Mouse (Mus musculus): ENCODE results near the gene Serpinb9b.
A peak's percentile ranks its signal among the peaks of the same experiment; 100 is the strongest.
"Not testable (repeated sequence)": the region's sequence is repeated elsewhere in the genome, so short reads cannot be mapped to it uniquely, and the experiment has no call there.

Serpinb9b gene

DNA sequence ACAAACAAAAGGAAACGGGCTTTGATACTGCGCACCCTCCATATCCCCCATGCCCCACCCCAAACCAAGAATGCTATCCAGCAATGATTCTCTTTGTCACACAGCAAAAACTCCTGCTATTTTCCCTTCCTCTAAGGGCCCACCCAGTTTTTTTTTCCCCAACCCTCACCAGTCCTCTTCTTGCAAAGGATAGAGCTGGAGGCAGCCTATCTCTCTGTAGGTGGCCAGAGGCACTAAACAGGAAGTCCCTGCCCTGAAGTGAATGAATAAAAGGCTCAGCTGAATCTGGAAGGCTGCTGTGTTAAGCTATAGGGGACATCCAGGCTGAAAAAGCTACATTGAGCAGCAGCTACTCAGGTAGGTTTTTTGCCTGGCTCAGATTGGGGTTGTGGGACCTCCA is at the start of gene Serpinb9b:
Serpinb9b (plus strand) TSS at position 173 of the 400 bp plus-strand sequence.
- peak; percentile 44 for DNase-seq (ENCODE audit: low read depth, low spot score)

DNA sequence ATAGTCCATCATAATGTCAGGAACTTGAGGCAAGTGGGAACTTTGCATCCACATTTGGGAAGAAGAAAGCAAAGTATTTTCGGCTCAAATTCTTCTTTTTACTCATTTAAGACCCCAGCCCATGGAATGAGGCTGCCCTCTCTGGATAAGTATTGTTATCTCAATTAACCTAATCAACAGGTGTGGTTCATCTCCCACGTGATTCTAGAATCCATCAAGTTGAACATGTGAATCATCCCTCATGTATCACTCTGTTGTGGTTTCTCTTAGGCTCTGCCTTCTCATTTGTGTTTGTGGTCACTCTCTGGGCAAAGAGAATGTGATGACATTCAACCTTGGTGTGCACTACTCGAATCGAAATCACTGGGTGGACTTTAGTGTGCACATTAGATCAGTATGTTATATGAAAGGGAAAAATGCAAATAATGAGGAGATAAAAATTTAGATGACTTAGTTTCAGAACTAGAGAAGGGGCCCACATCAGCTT is 44.6 kb upstream of the Serpinb9b start:
- no peak for DNase-seq (ENCODE audit: low read depth, low spot score)

DNA sequence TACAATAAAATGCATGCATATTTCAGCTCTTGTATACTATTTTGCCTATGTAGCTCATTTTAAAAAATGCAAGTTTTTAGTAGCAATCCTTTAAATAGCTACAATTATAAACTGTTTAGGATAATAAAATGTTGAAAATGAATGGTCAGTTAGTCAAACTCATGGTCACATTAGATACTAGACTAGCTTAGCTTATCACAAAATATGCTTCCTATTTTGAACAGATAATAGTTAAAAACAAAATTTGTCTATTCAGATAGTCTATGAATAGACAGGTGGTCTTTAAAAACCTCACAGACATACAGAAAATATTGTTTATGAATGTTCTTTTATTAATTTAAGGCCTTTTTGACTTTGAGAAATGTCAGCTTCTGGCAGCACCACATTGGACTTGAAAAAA is 41.0 kb upstream of the Serpinb9b start:
- no peak for DNase-seq (ENCODE audit: low read depth, low spot score)

DNA sequence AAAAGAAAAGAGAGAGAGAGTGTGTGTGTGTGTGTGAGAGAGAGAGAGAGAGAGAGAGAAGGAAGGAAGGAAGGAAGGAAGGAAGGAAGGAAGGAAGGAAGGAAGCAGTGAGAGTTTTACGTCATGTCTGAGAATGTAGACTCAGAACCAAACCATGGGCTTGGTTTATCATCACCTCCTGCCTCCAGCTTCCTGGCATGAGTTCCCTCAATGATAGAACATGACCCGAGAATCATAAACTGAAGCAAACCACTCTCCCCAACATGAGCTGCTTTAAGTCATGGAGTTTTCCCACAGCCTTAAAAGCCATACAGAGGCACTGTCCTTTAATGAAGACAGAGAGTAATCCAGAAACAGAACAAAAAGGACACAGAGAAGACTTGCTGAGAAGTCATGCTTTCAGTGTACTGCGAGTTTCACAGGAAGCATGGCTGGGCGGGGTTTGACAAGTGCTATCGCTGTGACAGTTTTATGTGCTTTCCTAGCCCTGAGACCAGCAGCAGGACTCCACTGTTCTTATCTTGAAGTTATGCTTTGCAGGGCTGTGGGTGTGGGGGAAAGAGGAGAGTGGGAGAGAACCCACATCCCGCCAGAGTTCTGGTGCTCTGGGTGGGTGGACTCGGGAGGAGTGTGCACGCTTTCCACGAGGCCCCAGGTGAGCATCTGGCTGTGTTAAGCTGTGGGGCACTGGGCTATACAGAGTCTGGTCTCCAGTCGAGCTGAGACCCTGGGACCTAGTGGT is 33.9 kb upstream of the Serpinb9b start:
- no peak for DNase-seq (ENCODE audit: low read depth, low spot score)

DNA sequence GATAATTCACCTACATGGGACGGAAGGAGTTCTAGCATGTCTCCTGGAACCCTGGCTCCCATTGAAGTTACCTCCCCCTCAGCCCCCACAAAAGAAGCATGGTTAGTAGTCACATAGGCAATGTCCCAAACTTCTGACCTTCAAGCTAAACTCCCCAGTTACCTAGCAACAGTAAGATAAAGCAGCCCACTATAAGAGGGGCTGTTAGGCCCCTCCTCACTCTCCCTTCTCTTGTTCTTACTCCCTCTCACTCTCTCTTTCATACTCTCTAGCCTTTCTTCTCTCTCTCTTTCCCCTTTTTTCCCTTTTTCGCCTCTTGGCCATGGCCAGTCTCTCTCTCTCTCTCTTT is 33.3 kb upstream of the Serpinb9b start:
- no peak for DNase-seq (ENCODE audit: low read depth, low spot score)

DNA sequence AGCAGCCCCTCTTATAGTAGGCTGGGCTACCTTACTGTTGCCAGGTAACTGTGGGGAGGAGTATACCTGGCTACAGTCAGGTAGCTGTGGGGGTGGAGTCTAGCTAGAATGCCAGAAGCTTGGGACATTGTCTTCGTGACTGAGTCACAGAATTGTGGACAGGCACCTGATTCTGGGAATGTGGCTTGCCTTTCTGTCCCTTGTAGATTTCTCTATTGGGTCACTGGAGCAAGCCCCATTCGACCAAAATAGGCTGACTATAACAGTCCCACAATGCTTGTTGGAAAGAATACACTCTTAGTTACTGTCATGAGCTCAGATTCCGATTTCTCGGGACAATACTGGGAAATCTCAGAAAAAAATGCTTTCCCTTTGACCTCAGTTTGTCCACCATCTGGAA is 32.2 kb upstream of the Serpinb9b start:
- DNase-seq (ENCODE audit: low read depth, low spot score): no peak

DNA sequence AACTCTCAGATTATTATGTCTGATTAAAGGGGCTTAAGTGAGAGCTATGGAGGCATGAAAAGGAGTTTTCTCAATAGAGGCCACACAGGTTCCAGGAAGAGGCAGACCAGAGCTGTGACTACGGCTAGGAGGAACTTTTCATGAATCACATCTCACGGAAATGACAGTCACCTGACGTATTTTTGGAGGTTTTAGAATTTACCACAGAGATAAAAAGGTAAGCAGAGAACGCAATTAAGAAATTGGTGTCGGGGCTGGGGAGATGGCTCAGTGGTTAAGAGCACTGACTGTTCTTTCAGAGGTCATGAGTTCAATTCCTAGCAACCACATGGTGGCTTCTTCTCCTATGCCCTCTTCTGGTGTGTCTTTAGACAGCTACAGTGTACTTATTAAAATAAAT is 25.9 kb upstream of the Serpinb9b start:
- DNase-seq (ENCODE audit: low read depth, low spot score): no peak

DNA sequence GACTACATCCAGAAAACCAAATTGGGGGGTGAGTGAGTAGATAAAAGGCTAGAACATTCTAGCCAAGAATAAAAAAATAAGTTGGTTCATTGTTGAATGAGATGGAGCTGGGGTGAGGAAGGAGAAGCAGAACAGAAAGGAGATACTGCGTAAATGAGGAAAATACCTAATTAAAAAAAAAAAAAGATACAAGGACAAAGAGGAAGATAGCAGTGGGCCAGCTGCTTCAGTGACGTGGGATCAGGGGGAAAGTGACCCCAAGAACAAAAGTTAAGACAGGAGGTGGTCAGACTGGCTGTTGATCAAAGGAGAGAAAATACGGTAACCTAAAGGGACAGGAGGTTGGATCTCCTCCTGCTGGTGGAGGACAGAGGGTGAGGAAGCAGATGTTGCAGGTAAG is 24.3 kb upstream of the Serpinb9b start, which contains the start of gene Serpinb9:
Serpinb9 (plus strand) TSS at position 301 of the 400 bp plus-strand sequence.
- DNase-seq (ENCODE audit: low read depth, low spot score): no peak

DNA sequence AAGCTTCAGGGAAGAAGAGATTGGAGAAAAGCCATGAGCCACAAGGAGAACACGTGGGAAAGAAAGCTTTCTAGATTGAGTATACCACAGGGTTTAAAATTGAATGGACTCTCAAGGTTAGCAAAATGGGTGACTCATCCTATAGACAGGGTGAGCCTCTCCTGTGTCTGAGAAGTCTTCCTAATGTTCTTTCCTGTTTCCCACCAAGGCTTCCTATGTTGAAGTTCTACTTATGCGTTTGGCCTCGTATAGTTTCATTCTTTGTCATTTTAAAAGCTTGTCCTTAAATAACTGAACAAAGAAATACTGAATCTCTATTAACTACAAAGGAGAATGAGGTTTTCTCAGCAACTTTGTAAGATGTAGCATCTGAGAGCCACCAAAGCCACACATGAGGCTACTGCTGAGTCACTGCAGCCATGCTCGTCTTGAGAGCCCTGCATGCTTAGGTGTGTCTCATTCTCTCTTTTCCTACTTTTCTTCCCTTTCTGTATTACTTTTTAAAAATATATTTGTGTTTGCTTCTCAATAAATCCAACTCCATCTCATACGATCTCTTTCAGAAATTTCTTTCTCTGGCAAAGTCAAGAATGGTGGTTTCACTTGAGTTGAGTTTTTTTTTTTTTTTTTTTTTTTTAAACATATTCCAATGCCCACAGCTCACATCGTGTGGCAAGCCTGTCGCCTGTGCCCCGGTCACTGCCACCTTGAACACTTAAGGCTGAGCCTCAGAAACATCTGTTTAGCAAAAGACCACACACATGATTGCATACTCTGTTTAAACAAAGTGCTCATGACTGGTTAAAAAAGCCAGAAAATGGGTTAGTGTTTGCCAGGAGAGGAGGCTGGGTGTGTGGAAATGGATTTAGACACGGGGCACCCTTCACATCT is 23.4 kb upstream of the Serpinb9b start:
- DNase-seq (ENCODE audit: low read depth, low spot score): peak; percentile 61

DNA sequence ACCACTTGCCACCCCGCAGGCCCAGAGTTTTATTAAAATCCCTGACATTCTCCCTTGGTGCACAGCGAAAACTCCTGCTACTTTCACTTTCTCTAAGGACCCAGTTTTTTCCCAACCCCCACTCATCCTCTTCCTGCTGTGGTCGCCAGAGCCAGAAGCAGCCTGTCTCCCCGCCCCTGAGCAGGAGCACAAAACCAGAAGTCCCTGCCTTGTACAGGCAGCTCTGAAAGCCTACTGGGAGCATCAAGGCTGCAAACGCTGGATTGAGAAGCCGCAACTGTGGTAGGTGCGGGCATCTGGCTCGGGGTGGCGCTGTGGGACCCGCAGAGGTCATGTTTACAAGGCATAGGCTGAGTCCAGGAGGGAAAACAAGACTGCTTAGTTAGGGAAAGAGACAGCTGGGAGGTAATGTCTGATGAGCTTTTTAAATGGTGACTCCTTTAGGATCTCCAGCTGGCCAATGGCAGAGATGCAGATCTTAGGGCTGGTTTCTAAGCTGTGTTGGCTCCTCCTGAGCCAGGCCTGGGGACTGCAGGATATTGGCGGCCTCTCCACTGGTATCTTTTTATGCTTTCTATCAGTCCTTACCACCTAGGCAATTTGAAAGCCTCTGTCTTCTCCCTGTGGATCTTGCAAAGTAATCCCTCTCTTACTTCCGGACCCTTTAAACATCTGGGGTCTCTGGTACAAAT is 22.7 kb upstream of the Serpinb9b start:
- DNase-seq (ENCODE audit: low read depth, low spot score): peak; percentile 95

DNA sequence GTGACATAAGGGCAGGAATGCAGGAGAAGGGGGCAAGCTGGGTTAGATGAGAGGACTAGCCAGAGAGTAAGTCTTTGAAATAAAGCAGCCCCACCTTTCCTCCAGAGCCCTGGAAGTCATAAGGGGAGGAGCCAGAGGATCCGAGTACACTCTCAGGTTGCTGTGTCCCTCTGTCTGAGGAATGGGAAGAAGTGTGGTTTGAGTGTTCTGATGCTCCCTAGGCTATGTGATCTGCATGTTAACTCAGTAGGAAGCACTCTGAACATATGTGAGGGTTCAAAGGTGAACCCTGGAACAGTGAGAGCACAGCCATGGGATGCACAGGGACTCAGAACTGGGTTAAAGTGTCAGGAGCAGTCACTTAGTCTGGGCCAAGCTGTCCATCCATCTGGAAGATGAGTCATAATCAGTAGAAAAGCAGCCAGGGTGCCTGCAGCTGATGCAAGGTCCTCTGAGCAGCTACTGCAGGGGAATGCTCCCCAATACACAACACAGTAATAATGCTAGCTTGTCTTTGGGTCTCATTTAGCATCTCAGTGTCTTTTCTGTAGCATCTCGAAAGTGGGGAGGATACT is 21.6 kb upstream of the Serpinb9b start:
- peak; percentile 71 for DNase-seq (ENCODE audit: low read depth, low spot score)

DNA sequence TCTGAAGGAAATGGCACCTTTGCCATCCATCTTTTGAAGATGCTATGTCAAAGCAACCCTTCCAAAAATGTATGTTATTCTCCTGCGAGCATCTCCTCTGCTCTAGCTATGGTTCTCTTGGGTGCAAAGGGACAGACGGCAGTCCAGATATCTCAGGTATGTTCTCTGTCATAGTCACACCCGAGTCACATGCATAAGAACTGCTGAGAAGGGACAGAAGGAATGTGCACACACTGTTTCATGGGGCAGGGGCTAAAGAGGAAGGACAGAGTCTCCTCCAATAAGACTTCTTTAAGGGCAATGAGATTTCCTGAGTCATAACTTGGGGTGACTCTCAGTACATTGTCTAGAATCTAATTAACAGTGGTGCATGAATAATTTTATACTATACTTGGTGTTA is 20.7 kb upstream of the Serpinb9b start:
- no peak for DNase-seq (ENCODE audit: low read depth, low spot score)

DNA sequence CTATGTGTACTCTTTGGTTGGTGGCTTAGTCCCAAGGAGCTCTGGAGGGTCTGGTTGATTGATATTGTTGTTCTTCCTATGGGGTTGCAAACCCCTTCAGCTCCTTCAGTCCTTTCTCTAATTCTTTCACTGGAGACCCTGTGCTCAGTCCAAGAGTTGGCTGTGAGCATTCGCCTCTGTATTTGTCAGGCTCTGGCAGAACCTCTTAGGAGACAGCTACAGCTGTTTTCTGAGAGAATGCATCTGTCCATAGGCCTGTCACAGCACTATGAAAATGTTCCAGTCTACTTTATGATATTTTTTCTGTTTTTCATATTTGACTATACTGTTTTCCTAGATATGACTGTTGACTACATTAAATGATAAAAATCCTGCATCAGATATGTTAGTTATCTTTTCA is 14.8 kb upstream of the Serpinb9b start:
- DNase-seq (ENCODE audit: low read depth, low spot score): no peak

DNA sequence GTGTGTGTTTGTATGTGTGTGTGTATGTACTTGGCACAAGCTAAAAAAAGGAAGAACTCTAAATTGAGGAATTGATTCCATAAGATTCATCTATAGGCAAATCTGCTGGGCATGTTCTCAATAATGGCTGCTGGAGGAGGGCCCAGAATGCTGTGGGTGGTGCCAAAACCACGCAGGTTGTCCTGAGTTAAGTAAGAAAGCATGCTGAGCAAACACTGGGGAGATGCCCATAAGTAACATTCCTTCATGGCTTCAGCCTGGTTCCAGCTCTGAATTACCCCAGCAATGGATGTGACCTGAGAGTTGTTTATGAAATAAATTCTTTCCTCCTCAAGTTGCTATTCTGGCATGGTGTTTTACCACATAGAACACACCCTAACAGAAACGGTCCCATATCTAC is 13.9 kb upstream of the Serpinb9b start:
- DNase-seq (ENCODE audit: low read depth, low spot score): peak; percentile 20

DNA sequence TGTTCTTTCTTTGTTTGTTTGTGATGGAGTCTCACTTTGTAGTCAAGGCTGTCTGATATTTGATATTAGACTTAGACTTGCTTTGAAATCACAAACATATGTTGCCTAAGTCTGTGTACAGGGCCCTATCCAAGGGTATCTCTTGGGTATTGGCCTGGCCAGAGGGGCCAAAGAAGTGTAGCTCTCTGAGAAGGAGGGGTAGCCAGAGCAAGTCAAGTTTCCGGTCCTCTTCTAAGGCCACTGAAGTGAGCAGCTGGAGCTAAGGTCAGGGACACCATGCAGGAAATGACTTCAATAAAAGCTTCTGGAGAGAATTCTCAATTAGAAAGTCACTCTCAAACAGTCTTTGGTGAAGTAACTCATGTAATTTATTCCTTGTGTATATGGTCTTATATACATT is 4.8 kb upstream of the Serpinb9b start:
- no peak for DNase-seq (ENCODE audit: low read depth, low spot score)

DNA sequence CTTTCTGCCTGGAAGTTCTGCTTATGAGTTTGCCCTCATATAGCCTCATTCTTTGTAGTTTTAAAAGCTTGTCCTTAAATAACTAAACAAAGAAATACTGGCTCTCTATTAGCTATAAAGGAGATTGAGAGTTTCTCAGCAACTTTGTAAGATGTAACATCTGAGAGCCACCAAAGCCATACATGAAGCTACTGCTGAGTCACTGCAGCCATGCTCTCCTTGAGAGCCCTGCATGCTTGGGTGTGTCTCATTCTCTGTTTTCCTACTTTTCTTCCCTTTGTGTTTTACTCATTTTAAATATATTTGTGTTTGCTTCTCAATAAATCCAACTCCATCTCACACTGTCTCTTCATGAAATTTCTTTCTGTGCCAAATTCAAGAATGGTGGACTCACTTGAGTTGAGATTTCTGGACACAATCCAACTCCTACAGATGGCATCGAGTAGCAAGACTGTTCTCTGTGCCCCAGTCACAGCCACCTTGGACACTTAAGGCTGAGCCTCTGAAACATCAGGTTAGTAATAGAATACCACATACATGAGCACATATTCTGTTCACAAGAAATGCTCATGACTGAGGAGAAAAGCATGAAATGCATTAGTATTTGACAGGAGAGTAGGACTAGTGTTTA is 674 bp upstream of the Serpinb9b start:
- DNase-seq (ENCODE audit: low read depth, low spot score): peak; percentile 41

DNA sequence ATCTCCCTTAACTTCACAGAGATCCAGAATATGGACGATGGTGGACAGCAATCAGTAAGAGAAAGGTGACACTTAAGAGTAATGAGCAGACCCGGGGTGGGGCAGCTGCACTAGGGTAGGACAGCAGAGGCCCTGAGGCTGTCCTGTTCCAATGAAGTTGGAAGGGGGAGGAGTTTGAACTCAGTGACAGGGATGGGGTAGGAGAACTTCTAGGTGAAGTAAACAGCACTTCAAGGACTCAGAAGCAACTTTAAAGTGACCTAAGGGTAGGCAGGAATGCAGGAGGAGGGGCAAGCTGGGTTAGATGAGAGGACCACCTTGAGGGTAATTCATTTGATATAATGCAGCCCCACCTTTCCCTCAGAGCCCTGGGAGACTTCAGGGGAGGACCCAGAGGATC is 930 bp downstream of the Serpinb9b start:
- peak; percentile 60 for DNase-seq (ENCODE audit: low read depth, low spot score)

DNA sequence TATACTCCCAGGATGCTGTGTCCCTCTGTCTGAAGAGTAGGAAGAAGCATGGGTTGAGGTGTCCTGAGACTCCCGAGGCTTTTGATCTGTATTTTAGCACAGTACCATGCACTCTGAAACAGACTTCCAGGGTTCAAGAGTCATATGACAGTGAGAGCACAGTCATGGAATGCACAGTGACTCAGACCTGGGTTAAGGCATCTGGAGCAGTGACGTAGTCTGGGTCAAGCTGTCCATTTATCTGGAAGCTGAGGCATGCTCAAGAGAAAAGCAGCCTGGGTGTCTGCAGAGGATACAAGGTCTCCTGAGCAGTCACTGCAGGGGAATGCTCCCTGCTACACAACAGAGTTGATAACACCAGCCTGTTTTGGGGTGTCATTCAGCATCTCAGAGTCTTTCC is 1.3 kb downstream of the Serpinb9b start:
- DNase-seq (ENCODE audit: low read depth, low spot score): peak; percentile 88

DNA sequence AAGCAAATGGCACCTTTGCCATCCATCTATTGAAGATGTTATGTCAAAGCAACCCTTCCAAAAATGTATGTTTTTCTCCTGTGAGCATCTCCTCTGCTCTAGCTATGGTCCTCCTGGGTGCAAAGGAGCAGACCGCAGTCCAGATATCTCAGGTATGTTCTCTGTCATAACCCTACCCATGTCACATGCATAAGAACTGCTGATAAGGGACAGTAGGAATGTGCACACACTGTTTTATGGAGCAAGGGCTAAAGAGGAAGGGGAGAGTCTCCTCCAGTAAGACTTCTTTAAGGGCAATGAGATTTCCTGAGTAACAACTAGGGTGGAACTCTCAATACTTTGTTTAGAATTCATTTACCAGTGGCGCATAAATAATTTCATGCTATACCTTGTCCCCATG is 2.3 kb downstream of the Serpinb9b start:
- DNase-seq (ENCODE audit: low read depth, low spot score): not testable (repeated sequence)

DNA sequence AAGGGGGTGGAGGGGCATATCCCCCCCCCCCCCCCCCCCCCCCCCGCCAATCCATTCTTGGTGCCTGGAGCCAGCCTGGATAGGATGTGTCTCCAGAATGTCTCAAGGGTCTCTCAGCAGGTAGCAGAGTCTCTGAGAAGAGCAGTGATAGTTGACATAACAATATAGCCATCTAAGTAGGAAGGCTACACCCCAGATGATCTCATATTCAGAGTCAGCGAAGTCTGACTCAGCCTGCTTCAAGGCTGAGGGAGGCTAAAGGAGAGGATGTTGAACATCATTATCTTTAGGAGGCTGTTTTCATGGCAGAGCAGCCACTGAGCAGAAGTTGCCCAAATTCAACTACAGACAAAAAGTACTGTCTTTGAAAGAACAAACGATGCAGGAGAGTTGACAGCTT is 3.1 kb downstream of the Serpinb9b start:
- peak; percentile 54 for DNase-seq (ENCODE audit: low read depth, low spot score)

DNA sequence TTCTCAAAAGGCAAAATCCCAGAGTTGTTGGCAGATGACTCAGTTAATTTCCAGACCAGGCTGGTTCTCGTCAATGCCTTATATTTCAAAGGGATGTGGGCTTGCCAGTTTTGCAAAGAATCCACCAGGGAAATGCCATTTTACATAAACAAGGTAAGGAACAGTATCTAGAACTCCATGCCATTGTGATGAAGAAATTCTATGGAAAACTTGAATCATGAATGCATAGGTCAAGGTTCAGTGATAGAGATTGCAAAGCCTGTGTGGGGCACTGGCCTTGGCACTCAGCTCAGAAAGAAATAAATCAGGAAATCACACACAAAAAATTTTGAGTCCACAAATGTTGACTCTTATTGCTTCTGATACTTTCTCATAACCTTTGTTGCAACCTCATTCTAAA is 8.3 kb downstream of the Serpinb9b start:
- DNase-seq (ENCODE audit: low read depth, low spot score): peak; percentile 25

All from 3T3-L1 (cell line).